Mouse (Mus musculus) lung, postnatal 10 days (tissue): ENCODE data around the gene Tm7sf3.
A peak's percentile ranks its signal among the peaks of the same experiment; 100 is the strongest.
"Not testable (repeated sequence)": the region's sequence is repeated elsewhere in the genome, so short reads cannot be mapped to it uniquely, and the experiment has no call there.

Experiments
- DNase-seq: peaks from one replicate; pipeline ENCODE4 v3.0.0; 2021

Gene Tm7sf3

DNA sequence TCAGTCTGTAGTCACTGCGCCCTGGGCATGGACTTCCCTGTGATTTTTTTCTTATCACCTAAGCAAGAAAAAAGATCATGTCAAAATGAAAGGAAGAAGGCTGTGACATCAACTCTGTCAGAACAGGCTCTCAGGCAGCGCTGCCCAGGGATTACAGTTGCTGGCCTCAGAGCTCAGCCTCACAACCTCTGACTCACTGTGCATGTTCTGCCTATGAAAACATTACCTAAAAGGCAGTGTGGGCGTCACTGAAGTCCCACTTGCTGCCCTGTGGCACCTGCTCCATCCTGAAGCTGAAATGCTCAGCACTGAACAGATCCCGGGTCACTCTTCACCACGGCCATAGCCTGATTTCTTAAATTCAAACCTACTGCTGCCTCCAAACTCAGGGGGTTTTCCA is 29.9 kb downstream of the Tm7sf3 start:
- DNase-seq: no peak

DNA sequence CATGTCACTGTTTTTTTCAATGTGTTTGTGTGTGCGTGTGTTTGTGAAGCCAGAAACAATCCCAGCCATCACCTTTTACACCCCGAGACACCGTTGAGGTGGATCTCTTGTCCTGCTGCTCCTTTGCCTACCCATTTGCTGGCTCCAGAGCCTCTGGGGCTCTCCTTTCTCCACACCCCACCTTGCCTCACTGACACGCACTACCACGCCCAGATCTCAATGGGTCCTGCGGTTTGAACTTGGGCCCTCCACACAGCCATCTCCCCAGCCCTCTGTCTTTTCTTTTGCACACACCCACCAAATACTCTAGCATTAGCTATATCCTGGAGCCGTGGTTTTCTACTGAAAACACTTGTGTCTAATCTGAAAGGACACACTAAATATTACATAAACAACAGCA is 30.7 kb downstream of the Tm7sf3 start:
- DNase-seq: no peak

DNA sequence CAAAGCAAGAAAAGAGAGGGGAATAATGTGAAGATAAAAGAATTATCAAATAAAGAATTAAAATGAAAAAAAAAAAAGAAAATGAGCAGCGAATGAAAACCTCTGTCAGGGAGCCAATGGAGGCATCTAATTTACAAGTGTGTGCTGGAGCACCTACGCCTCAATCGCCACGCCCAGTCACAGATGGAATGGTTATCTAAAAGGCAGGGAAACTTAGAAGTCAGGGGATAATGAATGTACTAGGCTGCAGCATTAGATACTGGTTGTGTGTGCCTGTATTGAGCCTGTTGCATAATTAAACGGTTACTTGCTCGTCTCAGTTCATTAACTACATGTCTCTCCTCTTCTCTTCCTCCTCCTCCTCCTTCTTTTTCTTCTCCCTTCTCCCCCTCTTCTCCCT is 31.2 kb downstream of the Tm7sf3 start:
- no peak for DNase-seq

- DNase-seq: no peak
Observed at GRCm38 (mm10) chr6:146603651-146604050, 39.0 kb downstream of the Tm7sf3 start.

DNA sequence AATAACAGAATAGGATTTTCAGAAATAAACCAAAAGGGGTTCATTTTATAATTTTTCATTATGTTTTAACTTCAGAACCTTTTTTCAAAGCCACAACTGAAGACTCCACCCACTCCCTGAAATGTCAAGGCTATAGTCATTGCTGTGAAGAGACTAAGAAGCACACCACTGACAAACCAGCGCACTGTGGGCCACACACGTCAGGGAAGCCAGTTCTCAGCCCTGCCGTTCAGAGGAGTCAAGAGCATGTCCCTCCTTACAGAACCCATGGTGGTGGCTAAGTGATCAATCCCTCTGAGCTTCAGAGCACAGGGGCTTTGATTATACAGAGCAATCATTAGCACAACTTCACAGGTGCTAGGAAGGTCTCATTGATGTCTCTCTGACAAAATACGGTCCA is 40.0 kb downstream of the Tm7sf3 start:
- DNase-seq: no peak

- no peak for DNase-seq
Observed at GRCm38 (mm10) chr6:146585134-146585533, 57.5 kb downstream of the Tm7sf3 start.

DNA sequence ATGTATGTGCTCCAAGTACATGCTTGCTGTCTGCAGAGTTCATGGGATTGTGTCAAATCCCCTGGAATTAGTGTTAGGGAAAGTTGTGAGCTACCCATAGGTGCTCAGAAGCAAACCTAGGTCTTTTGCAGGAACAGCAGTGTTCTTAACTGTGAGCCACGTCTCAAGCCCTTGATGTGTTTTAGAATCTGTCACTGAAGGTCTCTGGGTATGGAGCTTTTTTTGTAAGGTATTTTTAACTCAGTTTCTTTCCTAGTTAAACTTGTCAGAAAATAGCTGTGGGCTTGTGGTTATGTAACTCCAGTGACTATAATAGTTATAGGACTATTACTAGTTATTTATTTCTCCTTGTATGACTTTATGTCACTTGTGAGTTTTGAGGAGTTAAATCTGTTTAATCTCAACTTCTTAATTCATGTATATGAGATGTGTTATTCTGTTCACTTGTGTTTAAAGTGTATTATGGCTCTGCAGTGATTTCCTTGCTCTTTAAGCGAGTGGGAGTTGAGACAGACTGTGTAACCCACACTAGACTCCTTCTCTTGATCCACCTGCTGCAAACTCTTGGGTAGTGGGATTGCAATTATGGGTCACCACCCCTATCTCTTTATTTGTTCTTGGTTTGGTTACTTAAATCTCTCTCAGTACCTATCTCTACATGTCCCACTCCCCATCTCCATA is 59.1 kb downstream of the Tm7sf3 start:
- DNase-seq: no peak

DNA sequence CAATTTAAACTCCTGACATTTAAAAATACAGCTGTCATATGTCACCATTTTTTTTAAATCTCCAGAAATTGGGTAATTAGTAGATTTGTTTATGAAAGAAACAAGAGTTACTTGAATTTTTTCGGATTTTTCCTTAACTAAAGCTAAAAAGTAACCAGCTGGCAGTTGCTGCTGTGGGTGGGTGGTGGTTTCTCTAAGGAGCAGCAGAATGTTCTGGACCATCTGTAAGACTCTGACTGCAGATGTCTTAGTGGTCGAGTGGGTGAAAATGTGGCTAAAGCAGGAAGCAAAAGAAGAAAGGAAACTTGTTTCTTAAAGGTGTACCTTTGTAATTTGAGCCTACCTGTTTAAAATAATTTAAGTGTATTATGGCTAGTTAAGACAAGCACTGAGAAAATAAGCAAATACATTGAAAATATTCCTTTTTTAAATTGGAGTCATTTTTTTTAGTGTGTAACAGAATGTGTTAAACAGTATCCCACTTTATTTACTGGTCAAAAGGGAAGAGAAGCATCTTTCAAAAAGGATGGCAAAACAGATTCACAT is 62.2 kb downstream of the Tm7sf3 start:
- DNase-seq: peak; percentile 5

DNA sequence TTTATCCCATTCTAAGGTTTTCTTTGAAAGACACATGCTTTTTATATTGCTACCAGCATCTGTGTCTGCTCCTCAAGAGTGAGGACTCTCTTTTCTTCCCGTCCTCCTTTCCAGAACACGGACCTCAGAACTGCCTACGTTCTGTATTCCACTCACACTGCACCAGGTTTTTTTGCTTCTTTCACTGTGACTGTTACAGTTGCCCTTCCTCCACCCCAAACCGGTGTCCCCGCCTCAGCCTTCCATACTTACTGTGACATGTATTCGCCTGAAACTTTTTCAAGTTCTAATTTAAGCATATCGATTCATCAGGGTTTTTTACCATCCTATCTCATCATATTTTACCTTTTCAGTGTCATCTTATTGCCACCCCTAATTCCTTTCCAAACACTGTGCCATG is 64.0 kb downstream of the Tm7sf3 start:
- peak; percentile 16 for DNase-seq

GRCm38 (mm10) chr6:146578111-146578531 is 64.5 kb downstream of the Tm7sf3 start:
- DNase-seq: peak; percentile 84

- DNase-seq: peak; percentile 99
Observed at GRCm38 (mm10) chr6:146577310-146578109, 65.1 kb downstream of the Tm7sf3 start, which contains the start of gene Ints13. Gene Ints13 (minus strand): TSS chr6:146577835.

DNA sequence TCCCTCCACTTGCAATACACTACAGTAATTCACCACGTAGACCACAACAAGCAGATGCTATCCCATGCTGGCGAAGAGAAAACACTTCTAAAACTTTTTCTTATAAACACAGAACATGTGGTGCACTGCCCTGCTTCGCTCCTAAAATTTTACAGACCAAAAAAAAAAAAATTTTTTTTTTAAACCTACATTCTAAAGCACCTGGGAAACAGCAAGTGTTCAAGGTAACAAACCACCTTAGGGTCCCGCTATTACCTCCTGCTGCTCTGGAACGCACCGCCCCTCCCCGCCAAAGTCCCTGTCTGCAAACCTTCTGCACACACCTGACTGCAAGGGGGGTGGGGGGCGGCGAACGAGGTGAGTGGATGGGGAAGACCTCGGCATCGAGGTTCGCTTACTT is 65.7 kb downstream of the Tm7sf3 start, which contains the start of gene Fgfr1op2:
TSS of gene Fgfr1op2 (plus strand) at position 301 of the 400 bp plus-strand sequence.
- no peak for DNase-seq

DNA sequence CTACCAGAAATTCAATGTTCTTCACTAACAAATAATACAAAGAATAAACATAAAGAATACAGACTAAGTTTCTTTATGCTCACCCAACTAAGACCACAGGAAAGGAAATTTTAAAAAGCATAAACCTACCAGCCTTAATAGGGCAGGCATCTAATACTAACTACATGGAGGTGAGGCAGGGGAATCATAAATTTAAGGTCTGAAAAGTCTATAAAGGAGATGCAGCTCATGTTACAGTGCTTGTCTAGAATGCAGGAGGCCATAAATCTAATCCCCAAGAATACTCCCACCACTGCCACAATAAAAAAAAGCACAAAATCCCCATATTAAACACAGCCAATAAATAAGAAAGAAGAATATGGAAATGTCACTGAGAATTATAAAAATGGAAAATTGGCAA is 70.6 kb downstream of the Tm7sf3 start:
- DNase-seq: no peak

GRCm38 (mm10) chr6:146562461-146562860 is 80.2 kb downstream of the Tm7sf3 start:
- not testable (repeated sequence) for DNase-seq
